Mouse (Mus musculus): ENCODE results near the gene Hist2h2be. TPM values are rescaled to one million over a fixed set of nuclear protein-coding genes. Genes with fewer than 3 reads are reported as not detected.

Gene Hist2h2be
- total and polyA plus RNA-seq, 2 experiments from 2014 or later, result 2.9 to 12.7 TPM

DNA sequence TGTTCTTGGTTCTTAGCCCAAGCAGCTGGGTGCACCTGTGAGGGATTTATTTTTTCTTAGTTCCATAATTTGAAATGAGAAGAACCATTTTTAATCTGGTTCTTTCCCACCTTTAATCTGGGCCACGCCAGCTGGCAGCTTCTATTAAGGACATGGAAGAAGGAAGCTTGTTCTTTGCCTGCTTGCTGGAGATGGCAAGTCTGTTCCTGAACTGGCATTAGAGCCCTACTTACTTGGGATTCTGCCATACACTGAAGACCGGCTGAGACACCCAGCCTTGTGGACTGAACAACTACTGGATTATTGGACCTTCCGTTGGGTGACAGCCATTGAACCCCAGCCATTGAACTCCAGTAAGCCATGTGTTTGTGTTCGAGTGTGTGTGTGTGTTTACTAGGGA, 1.9 kb downstream of the Hist2h2be start:
- Histone ChIP-seq H3K27ac (ENCODE audit: low read depth, low read length) (no peak overlapping the region), H3K4me2 (ENCODE audit: low read depth, low read length, poor library complexity, severe bottlenecking) (peak overlapping the region; percentile 18; the same call in 1 of the 2 replicates), H3K36me3 (ENCODE audit: insufficient read depth, low read length) (no peaks in the 10 kb centered on the region), H3K27me3 (ENCODE audit: insufficient read depth, low read length) (no peaks in the 10 kb centered on the region), H3K9me3 (ENCODE audit: low read length) (no peaks in the 10 kb centered on the region), H3K4me1 (ENCODE audit: insufficient read depth, low read length) (peaks cover 4% of the 10 kb centered on the region; the same call in 1 of the 2 replicates), H3K9ac (replicated peaks; ENCODE audit: low read length, poor library complexity, severe bottlenecking) (no peak overlapping the region), H3K4me3 (ENCODE audit: low read depth, low read length) (no peak overlapping the region)
- no peak for ATAC-seq (ENCODE audit: low FRiP score)
- no peak for DNase-seq (ENCODE audit: low spot score)
- TF ChIP-seq CTCF (IDR thresholded peaks at IDR 0.05), result no peak
- 84% methylated on average over 4 of the region's 4 CpGs for WGBS

DNA sequence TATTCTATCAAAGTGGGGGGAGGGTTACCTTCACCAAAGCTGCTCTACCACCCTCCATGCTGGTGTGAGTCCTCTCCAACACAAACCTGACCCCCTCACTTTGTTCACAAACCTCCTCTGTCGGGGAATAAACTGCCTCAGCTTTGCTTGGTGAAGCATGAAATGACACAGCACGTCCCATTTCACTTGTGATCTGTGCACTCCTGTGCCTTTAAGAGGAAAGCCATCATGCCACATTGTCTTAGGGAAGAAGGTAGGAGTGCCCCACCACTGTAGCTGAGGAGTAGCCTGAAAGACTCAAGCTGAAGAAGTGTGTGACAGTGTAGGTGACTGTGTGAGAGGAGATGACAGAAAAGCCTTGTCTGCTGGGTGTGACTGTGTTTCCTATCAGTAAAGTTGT, 4.5 kb downstream of the Hist2h2be start:
- DNase-seq (ENCODE audit: low spot score) (no peak), ATAC-seq (ENCODE audit: low FRiP score) (no peak)
- no peak overlapping the region for H3K4me3 ChIP-seq (ENCODE audit: low read depth, low read length)
- no peaks in the 10 kb centered on the region for H3K27me3 ChIP-seq (ENCODE audit: insufficient read depth, low read length)
- H3K36me3 ChIP-seq (ENCODE audit: insufficient read depth, low read length), result no peaks in the 10 kb centered on the region
- TF ChIP-seq CTCF (IDR thresholded peaks at IDR 0.05), result no peak
- H3K9me3 ChIP-seq (ENCODE audit: low read length), result no peaks in the 10 kb centered on the region
- H3K27ac ChIP-seq (ENCODE audit: low read depth, low read length), result no peak overlapping the region
- no peak overlapping the region for H3K9ac ChIP-seq (replicated peaks; ENCODE audit: low read length, poor library complexity, severe bottlenecking)
- H3K4me2 ChIP-seq (ENCODE audit: low read depth, low read length, poor library complexity, severe bottlenecking), result no peak overlapping the region
- H3K4me1 ChIP-seq (ENCODE audit: insufficient read depth, low read length), result peaks cover 4% of the 10 kb centered on the region; the same call in 1 of the 2 replicates
- WGBS, result 11% methylated on average over 2 of the region's 2 CpGs

DNA sequence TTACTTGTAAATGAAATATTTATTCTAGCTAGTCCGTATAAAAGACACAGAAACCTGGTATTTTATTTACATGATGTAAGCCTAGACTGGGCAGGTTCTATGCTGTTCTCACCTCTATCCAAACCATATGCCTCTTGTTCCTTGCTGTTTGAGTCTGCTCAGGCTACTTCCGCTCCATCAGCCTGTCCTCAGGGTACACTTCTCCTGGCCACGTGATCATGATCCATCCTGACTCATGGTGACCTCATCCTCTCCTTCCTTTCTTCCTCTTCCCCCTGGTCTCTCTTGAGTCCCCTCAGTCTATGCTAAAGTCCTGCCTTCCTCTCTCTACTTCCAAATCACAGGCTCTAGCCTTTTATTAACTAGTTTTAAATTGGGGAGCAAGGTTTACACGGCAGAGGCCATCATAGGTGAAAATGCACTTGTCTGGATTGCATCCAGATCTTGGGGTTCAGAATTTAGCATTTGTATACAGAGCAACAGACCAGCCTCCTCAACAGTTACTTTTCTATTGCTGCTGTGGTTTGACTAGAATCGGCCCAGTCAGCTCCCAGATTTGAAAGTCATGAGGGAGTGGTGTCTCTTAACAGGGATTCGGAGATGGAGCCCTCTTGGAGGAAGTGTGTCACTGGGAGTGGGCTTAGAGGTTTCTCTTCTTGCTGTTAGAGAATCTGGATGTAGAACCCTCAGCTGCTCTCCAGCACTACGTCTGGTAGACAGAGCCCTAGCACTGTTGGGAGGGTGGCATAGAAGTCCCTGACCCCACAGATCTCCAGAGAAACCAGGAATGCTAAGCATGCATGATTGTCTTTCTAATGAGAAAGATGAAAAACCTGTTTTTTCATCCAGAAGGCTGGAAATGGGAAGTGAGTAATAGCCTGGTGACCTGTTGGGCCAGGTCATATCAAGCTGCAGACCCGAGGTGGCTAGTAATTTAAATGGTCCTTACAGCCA, 6.1 kb downstream of the Hist2h2be start:
- no peak overlapping the region for H3K9ac ChIP-seq (replicated peaks; ENCODE audit: low read length, poor library complexity, severe bottlenecking)
- peaks cover under 1% of the 10 kb centered on the region; the same call in 1 of the 2 replicates for H3K4me1 ChIP-seq (ENCODE audit: insufficient read depth, low read length)
- WGBS, result 74% methylated on average over 8 of the region's 8 CpGs
- no peak overlapping the region for H3K27ac ChIP-seq (ENCODE audit: low read depth, low read length)
- DNase-seq (ENCODE audit: low spot score) (no peak), ATAC-seq (ENCODE audit: low FRiP score) (no peak)
- H3K36me3 ChIP-seq (ENCODE audit: insufficient read depth, low read length), result no peaks in the 10 kb centered on the region
- H3K9me3 ChIP-seq (ENCODE audit: low read length), result no peaks in the 10 kb centered on the region
- H3K27me3 ChIP-seq (ENCODE audit: insufficient read depth, low read length), result no peaks in the 10 kb centered on the region
- no peak overlapping the region for H3K4me3 ChIP-seq (ENCODE audit: low read depth, low read length)
- TF ChIP-seq CTCF (IDR thresholded peaks at IDR 0.05), result no peak
- H3K4me2 ChIP-seq (ENCODE audit: low read depth, low read length, poor library complexity, severe bottlenecking), result no peak overlapping the region

DNA sequence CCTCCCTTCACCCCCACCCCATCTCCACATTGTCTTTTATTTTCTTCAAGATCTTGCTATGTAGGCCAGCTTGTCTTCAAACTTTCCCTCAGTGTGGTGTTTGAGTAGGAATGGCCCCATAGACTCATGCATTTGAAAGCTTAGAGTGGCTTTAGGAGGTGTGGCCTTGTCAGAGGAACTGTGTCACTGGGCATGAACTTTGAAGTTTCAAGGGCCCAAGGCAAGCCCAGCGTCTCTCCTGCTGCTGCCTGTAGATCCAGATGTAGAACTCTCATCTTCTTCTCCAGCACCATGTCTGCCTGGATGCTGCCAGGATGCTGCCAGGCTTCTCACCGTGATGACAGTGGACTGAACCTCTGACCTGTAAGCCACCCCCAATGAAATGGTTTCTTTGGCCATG, 7.9 kb downstream of the Hist2h2be start:
- ATAC-seq (ENCODE audit: low FRiP score) (no peak), DNase-seq (ENCODE audit: low spot score) (no peak)
- no peaks in the 10 kb centered on the region; the same call in 1 of the 2 replicates for H3K4me1 ChIP-seq (ENCODE audit: insufficient read depth, low read length)
- no peaks in the 10 kb centered on the region for H3K9me3 ChIP-seq (ENCODE audit: low read length)
- H3K36me3 ChIP-seq (ENCODE audit: insufficient read depth, low read length), result no peaks in the 10 kb centered on the region
- no peak overlapping the region for H3K9ac ChIP-seq (replicated peaks; ENCODE audit: low read length, poor library complexity, severe bottlenecking)
- 81% methylated on average over 2 of the region's 2 CpGs for WGBS
- no peak overlapping the region for H3K4me2 ChIP-seq (ENCODE audit: low read depth, low read length, poor library complexity, severe bottlenecking)
- no peak overlapping the region for H3K27ac ChIP-seq (ENCODE audit: low read depth, low read length)
- no peak for TF ChIP-seq CTCF (IDR thresholded peaks at IDR 0.05)
- no peak overlapping the region for H3K4me3 ChIP-seq (ENCODE audit: low read depth, low read length)
- H3K27me3 ChIP-seq (ENCODE audit: insufficient read depth, low read length), result no peaks in the 10 kb centered on the region

DNA sequence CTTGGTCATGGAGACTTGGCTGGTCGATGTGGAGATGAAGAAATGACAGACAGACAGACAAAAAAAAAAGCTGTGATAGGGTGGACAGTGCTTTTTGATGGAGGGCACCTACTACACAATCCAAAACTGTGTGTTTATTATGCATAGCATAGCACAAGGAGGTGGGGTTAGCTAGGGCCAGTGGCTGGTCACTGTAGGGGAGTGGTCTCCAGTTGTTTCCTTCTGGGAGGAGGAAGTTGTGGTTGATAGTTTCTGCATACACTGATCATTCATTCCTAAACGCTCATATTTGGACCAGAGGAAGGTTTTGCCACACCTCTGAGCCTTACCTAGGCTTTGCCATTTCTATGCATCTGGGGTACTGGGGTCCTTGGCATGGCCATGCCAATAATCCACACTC, 9.5 kb downstream of the Hist2h2be start:
- H3K36me3 ChIP-seq (ENCODE audit: insufficient read depth, low read length), result no peaks in the 10 kb centered on the region
- no peaks in the 10 kb centered on the region for H3K9me3 ChIP-seq (ENCODE audit: low read length)
- no peak overlapping the region for H3K27ac ChIP-seq (ENCODE audit: low read depth, low read length)
- TF ChIP-seq CTCF (IDR thresholded peaks at IDR 0.05), result no peak
- no peak for ATAC-seq (ENCODE audit: low FRiP score)
- DNase-seq (ENCODE audit: low spot score), result no peak
- no peak overlapping the region for H3K4me2 ChIP-seq (ENCODE audit: low read depth, low read length, poor library complexity, severe bottlenecking)
- H3K4me1 ChIP-seq (ENCODE audit: insufficient read depth, low read length), result no peaks in the 10 kb centered on the region
- no peaks in the 10 kb centered on the region for H3K27me3 ChIP-seq (ENCODE audit: insufficient read depth, low read length)
- no peak overlapping the region for H3K9ac ChIP-seq (replicated peaks; ENCODE audit: low read length, poor library complexity, severe bottlenecking)
- WGBS, result 76% methylated on average over 2 of the region's 2 CpGs
- H3K4me3 ChIP-seq (ENCODE audit: low read depth, low read length), result no peak overlapping the region
